Mouse (Mus musculus): ENCODE results near the gene B3galt5. TPM values are rescaled to one million over a fixed set of nuclear protein-coding genes. Genes with fewer than 3 reads are reported as not detected.

Gene B3galt5
- polyA plus RNA-seq, 1 experiment from 2014 or later, result 0.43 TPM

DNA sequence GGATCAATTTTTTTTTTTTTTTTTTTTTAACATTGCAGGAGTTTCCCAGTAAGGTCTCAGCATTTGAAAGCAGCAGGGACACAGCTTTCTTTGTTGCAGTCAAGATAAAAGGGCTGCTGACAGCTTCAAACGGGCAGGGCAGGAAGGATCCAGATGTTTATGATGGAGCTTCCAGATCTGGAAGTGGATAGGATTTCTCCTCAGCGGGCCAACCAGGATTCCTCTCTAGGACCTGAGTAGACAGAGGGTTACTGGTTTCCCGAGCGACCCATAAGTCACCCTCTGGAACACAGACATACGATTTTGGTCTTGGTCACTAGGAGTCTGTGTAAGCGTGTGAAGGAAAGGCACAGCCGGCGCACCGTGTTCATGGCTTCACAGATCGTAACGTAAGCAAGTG is 112.5 kb downstream of the B3galt5 start:
- WGBS, result 29% methylated on average over 11 of the region's 11 CpGs
- Histone ChIP-seq H3K27ac (peak overlapping the region; percentile 59; the same call in 1 of the 2 replicates), H3K4me2 (peak overlapping the region; percentile 37)

DNA sequence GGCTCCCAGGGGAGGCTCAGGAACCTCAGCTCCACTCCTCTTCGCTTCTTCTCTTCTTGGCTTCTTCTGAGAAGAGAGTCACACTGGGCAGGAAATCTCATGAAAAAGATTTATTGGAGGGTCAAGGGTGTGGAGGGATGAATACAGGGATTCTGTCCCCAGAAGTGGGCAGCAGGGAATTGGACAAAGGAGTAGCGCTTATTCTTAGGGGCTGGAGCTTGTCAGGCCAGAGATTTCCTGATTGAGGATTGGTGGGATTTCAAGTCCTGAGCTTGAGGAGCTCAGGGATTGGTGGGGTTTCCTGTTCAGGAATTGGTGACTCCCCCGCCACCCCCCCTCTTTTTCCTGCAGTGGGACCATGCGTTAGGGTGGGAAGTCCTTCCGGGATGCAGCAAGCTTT is 113.2 kb downstream of the B3galt5 start:
- Histone ChIP-seq H3K9me3 (no peaks in the 10 kb centered on the region), H3K9ac (replicated peaks) (no peak overlapping the region), H3K4me3 (replicated peaks) (no peak overlapping the region), H3K4me1 (replicated peaks) (peaks cover 13% of the 10 kb centered on the region), H3K27me3 (0 out of 2 replicates have a peak, but pooled peaks cover 15% of the 10 kb centered on the region), H3K4me2 (no peak overlapping the region), H3K27ac (no peak overlapping the region), H3K36me3 (no peaks in the 10 kb centered on the region)
- no peak for ATAC-seq (ENCODE audit: insufficient number of reproducible peaks, insufficient read depth, low FRiP score, low TSS enrichment, low read depth)
- 68% methylated on average over 5 of the region's 5 CpGs for WGBS

More for the DNA sequence above, 112.5 kb downstream of the B3galt5 start:
- no peak overlapping the region for H3K4me3 ChIP-seq (replicated peaks)
- H3K9ac ChIP-seq (replicated peaks), result no peak overlapping the region
- H3K4me1 ChIP-seq (replicated peaks), result peaks cover 13% of the 10 kb centered on the region
- peaks cover 16% of the 10 kb centered on the region; the same call in 1 of the 2 replicates for H3K27me3 ChIP-seq
- ATAC-seq (ENCODE audit: insufficient number of reproducible peaks, insufficient read depth, low FRiP score, low TSS enrichment, low read depth), result no peak
- H3K36me3 ChIP-seq, result no peaks in the 10 kb centered on the region
- no peaks in the 10 kb centered on the region for H3K9me3 ChIP-seq

DNA sequence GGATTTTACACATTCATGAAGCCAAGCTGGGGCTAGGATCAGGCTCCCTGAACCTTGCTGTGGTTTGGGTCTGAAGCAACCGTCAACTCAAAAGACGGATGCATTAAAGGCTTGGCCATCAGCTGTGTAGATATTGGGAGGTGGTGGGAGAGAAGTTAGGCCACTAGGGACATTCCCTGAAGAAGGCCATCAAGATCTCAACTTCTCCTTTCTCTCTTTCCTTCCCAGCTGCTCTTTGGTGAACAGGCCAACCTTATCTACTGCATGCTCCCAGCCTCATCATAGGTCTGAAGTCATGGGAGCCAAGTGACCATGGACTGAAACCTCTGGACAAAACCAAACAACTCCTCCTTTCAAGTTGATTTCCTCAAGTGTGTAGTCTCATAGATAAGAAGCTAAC is 115.9 kb downstream of the B3galt5 start:
- H3K4me3 ChIP-seq (replicated peaks), result no peak overlapping the region
- no peak overlapping the region for H3K27ac ChIP-seq
- H3K27me3 ChIP-seq, result 0 out of 2 replicates have a peak, but pooled peaks cover 9% of the 10 kb centered on the region
- peaks cover 10% of the 10 kb centered on the region for H3K4me1 ChIP-seq (replicated peaks)
- 91% methylated on average over 2 of the region's 2 CpGs for WGBS
- H3K9ac ChIP-seq (replicated peaks), result no peak overlapping the region
- no peak overlapping the region for H3K4me2 ChIP-seq
- H3K36me3 ChIP-seq, result no peaks in the 10 kb centered on the region
- ATAC-seq (ENCODE audit: insufficient number of reproducible peaks, insufficient read depth, low FRiP score, low TSS enrichment, low read depth), result no peak
- H3K9me3 ChIP-seq, result no peaks in the 10 kb centered on the region

DNA sequence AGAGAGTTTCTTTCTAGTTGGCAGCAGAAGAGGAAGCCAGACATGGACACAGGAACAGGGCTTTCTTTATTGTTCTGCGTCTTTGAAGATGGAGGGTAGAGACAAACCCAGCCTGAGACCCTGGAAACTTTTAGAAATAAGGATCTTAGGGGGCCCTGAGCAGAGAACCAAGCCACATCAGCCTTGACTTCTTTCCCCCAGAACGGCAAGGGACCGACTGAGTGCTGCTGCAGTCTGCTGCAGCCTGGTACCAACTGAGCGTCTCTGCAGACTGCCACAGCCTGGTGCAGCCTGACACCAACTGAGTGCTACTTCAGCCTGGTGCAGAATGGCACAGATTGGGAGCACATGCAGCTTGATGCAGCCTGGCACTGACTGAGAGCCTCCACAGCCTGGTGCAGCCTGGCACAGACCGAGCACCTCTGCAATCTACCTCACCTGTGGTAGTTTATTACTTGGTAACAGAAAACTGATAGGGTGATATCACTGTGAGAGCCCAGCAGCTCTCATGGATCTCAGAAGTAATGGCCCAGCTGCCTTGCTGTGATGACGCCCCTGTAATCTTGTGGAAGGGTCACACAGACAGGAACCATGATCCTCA is 117.8 kb downstream of the B3galt5 start:
- 75% methylated on average over 6 of the region's 6 CpGs for WGBS
- Histone ChIP-seq H3K27ac (no peak overlapping the region), H3K4me1 (replicated peaks) (peaks cover 6% of the 10 kb centered on the region)

DNA sequence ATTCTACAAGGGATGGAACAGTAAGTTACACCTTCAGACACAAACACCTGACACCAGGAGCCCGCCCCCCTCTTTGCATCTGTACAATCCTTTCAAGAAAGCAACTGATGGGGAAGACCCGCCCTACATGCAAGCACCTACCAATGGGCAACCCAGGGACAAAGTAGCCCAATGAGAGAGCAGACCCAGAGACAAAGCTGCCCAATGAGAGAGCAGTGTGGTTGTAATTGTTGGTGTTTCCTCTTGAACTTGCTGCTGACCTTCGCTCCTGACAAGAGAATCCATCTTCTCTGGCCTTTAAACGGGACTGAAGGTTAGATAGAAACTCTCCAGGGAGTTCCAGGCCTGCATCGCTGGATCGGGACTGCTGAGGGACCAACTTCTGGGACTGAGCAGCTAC is 118.4 kb downstream of the B3galt5 start:
- WGBS, result 36% methylated on average over 6 of the region's 6 CpGs
- Histone ChIP-seq H3K27ac (no peak overlapping the region), H3K36me3 (no peaks in the 10 kb centered on the region), H3K4me3 (replicated peaks) (peak overlapping the region; percentile 13; the same call in 1 of the 2 replicates), H3K9ac (replicated peaks) (no peak overlapping the region), H3K27me3 (0 out of 2 replicates have a peak, but pooled peaks cover 7% of the 10 kb centered on the region), H3K9me3 (no peaks in the 10 kb centered on the region), H3K4me1 (replicated peaks) (no peaks in the 10 kb centered on the region; the same call in 1 of the 2 replicates), H3K4me2 (peak overlapping the region; percentile 30)
- no peak for ATAC-seq (ENCODE audit: insufficient number of reproducible peaks, insufficient read depth, low FRiP score, low TSS enrichment, low read depth)

More for the DNA sequence above, 117.8 kb downstream of the B3galt5 start:
- no peaks in the 10 kb centered on the region for H3K9me3 ChIP-seq
- no peak for ATAC-seq (ENCODE audit: insufficient number of reproducible peaks, insufficient read depth, low FRiP score, low TSS enrichment, low read depth)
- no peaks in the 10 kb centered on the region for H3K36me3 ChIP-seq
- H3K9ac ChIP-seq (replicated peaks), result no peak overlapping the region
- H3K4me2 ChIP-seq, result no peak overlapping the region
- no peak overlapping the region for H3K4me3 ChIP-seq (replicated peaks)
- H3K27me3 ChIP-seq, result 0 out of 2 replicates have a peak, but pooled peaks cover 9% of the 10 kb centered on the region

DNA sequence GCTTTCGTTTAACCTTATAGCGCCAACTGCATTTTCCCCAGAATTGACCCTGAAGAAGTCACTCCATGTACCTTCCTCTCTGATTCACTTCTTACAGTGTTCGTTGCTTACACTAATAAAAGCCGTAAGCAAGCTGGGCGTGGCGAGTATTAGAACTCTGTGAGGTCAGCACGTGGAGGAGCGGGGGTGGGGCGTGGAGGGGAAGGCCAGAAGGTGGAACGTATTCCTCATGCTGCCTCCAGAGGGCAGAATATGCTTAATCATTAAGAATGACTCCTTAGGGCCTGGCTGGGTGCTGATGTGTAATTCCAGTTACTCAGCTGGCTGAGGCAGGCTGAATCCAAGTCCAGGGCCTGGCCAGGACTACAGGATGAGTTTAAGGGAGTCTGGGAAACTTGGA is 122.3 kb downstream of the B3galt5 start:
- Histone ChIP-seq H3K36me3 (no peaks in the 10 kb centered on the region), H3K4me2 (peak overlapping the region; percentile 54), H3K27ac (no peak overlapping the region), H3K4me3 (replicated peaks) (peak overlapping the region; percentile 29), H3K4me1 (replicated peaks) (peaks cover 10% of the 10 kb centered on the region), H3K9ac (replicated peaks) (no peak overlapping the region), H3K27me3 (0 out of 2 replicates have a peak, but pooled peaks cover 4% of the 10 kb centered on the region), H3K9me3 (no peaks in the 10 kb centered on the region)
- ATAC-seq (ENCODE audit: insufficient number of reproducible peaks, insufficient read depth, low FRiP score, low TSS enrichment, low read depth), result no peak
- WGBS, result 9% methylated on average over 10 of the region's 10 CpGs

DNA sequence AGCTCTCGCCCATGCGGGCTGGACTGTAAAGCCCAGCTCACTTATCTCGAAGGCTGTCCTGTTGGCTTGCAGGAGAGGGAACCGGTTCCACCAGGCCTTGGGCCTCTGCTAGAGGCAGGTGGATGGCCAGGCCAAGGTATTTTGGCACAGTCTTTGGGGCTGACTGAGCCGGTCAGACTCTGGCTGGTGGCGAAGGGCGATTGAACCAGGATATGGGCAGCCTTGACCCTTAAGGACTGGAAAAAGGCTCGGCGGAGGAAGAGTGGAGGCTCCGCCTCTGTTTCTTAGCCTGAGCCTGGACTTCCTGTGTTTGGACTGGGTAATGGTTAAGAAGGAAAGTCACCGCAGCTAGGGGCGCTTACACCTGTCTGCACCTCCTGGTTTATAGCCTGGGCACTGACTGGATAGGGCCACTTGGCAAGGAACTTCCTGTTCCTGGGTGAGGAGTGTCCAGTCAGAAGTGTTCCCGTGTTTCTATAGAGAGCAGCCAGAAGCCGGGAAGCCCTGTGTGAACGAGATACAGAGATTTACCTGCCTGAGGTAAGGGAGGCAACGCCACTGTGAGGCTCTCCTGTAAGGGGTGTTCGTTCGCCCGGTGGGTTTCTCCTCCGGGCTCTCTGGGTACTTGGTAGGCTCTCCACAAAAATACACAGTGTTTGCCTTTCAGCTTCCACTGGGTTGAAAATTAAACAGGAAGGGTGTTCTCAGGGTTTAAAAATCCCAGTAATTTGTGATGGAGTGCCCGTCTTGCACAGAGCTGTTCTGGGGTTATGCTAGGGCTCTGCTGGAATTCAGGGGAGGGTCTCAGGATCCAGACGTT is 125.9 kb downstream of the B3galt5 start:
- H3K36me3 ChIP-seq, result no peaks in the 10 kb centered on the region
- no peak overlapping the region for H3K9ac ChIP-seq (replicated peaks)
- 81% methylated on average over 22 of the region's 22 CpGs for WGBS
- no peaks in the 10 kb centered on the region for H3K9me3 ChIP-seq
- no peak overlapping the region for H3K27ac ChIP-seq
- H3K4me3 ChIP-seq (replicated peaks), result no peak overlapping the region
- H3K4me2 ChIP-seq, result no peak overlapping the region
- H3K27me3 ChIP-seq, result 0 out of 2 replicates have a peak, but pooled peaks cover 4% of the 10 kb centered on the region
- ATAC-seq (ENCODE audit: insufficient number of reproducible peaks, insufficient read depth, low FRiP score, low TSS enrichment, low read depth), result no peak
- peaks cover 10% of the 10 kb centered on the region for H3K4me1 ChIP-seq (replicated peaks)

DNA sequence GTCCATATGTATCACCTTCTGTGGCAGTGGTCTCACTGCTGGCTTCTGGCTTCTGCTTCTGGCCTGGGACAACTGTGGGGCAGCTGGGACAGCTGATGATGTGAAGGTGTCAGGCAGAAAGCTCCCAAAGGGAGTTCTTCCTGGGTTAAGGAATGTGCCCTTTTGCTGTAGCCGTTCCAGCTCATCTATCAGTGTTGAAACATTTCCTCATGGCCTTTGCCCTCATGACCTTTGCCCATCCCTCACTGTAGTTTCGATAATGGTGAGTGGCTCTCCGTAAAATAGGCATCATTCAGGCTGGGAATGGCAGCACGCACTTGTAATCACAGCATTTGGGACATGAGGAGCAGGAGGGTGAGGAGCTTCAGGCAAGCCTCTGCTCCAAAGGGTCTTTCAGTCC is 127.3 kb downstream of the B3galt5 start:
- whole genome bisulfite sequencing, result 29% methylated on average over 4 of the region's 4 CpGs
- H3K9ac ChIP-seq (replicated peaks), result no peak overlapping the region
- no peaks in the 10 kb centered on the region for H3K36me3 ChIP-seq
- H3K4me1 ChIP-seq (replicated peaks), result peaks cover 10% of the 10 kb centered on the region
- H3K4me2 ChIP-seq, result no peak overlapping the region
- no peak overlapping the region for H3K4me3 ChIP-seq (replicated peaks)
- no peaks in the 10 kb centered on the region for H3K9me3 ChIP-seq
- 0 out of 2 replicates have a peak, but pooled peaks cover 4% of the 10 kb centered on the region for H3K27me3 ChIP-seq
- no peak overlapping the region for H3K27ac ChIP-seq
- no peak for ATAC-seq (ENCODE audit: insufficient number of reproducible peaks, insufficient read depth, low FRiP score, low TSS enrichment, low read depth)

DNA sequence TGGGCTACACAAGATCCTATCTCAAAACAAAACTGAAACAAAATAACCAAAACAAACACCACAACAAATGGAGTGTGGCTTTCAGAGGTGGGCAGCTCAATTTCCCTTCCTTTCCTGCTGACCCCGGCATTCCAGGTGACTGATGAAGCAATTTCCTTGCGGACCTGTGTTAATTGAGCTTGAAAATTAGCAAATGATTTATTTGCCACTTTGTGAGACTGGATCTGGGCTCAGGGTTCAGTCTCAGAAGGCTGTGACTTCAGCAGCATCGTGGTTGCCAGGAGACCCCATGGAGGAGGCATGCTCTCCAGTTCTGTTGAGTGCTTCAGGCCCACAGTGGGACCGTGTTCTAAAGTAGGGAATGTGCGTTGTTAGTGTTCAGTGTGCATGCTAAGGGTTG is 127.7 kb downstream of the B3galt5 start:
- Histone ChIP-seq H3K4me3 (replicated peaks) (no peak overlapping the region), H3K9ac (replicated peaks) (no peak overlapping the region), H3K27me3 (0 out of 2 replicates have a peak, but pooled peaks cover 4% of the 10 kb centered on the region), H3K27ac (no peak overlapping the region), H3K9me3 (no peaks in the 10 kb centered on the region), H3K4me1 (replicated peaks) (peaks cover 10% of the 10 kb centered on the region), H3K4me2 (no peak overlapping the region), H3K36me3 (no peaks in the 10 kb centered on the region)
- no peak for ATAC-seq (ENCODE audit: insufficient number of reproducible peaks, insufficient read depth, low FRiP score, low TSS enrichment, low read depth)
- 40% methylated on average over 5 of the region's 5 CpGs for WGBS

DNA sequence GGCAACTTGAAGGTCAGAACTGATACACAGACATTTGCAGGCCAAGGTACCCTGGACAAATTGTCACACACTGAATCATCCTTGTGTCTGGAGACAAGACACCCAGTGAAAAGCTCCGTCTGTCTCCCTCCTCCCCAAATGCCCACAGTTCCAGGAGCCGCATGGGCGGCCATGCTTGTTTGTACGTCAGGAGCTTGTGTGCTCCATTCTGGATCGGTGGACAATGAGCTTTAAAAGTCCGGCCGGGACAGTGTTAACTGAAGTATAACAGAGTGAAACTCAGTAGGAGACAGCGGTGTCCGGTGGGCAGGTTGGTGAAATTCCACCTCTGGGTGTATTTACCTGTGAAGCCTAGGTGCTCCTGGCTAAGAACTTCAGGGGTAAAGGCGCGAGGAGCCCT is 129.3 kb downstream of the B3galt5 start:
- H3K36me3 ChIP-seq, result no peaks in the 10 kb centered on the region
- no peak overlapping the region for H3K9ac ChIP-seq (replicated peaks)
- no peak overlapping the region for H3K4me2 ChIP-seq
- H3K9me3 ChIP-seq, result no peaks in the 10 kb centered on the region
- no peak overlapping the region for H3K4me3 ChIP-seq (replicated peaks)
- H3K4me1 ChIP-seq (replicated peaks), result peaks cover 10% of the 10 kb centered on the region
- 89% methylated on average over 11 of the region's 11 CpGs for WGBS
- no peak overlapping the region for H3K27ac ChIP-seq
- ATAC-seq (ENCODE audit: insufficient number of reproducible peaks, insufficient read depth, low FRiP score, low TSS enrichment, low read depth), result no peak
- H3K27me3 ChIP-seq, result 0 out of 2 replicates have a peak, but pooled peaks cover 4% of the 10 kb centered on the region

Data from limb, embryonic 12.5 days (tissue).